Mouse (Mus musculus): ENCODE results near the gene Fbxo17. TPM values are rescaled to one million over a fixed set of nuclear protein-coding genes. Genes with fewer than 3 reads are reported as not detected.

The Fbxo17 gene
- polyA plus RNA-seq, 1 experiment from 2014 or later: 9.4 TPM

- peak overlapping the region; percentile 53 for H3K9ac ChIP-seq (ENCODE audit: low read depth, low read length)
- DNase-seq (ENCODE audit: low spot score) (no peak), ATAC-seq (ENCODE audit: low FRiP score) (peak; percentile 25)
- H3K27me3 ChIP-seq (ENCODE audit: control insufficient read depth, insufficient read depth, low read length): no peaks in the 10 kb centered on the region
- H3K36me3 ChIP-seq (ENCODE audit: control insufficient read depth, insufficient read depth, low read length): no peaks in the 10 kb centered on the region
- WGBS: 5% methylated on average over 14 of the region's 14 CpGs
- peak overlapping the region; percentile 63 for H3K4me2 ChIP-seq (replicated peaks; ENCODE audit: low read depth, low read length)
- peak overlapping the region; percentile 80 for H3K4me3 ChIP-seq (ENCODE audit: low read depth, low read length)
- no peak overlapping the region for H3K27ac ChIP-seq (ENCODE audit: low read depth, low read length)
- H3K9me3 ChIP-seq (ENCODE audit: control insufficient read depth, low read length): no peaks in the 10 kb centered on the region
- H3K4me1 ChIP-seq (replicated peaks; ENCODE audit: control insufficient read depth, insufficient read depth, low read length): no peaks in the 10 kb centered on the region
Measured at GRCm38 (mm10) chr7:28766910-28767309, 50.3 kb downstream of the Fbxo17 start.

- H3K9ac ChIP-seq (ENCODE audit: low read depth, low read length): peak within 1 kb of the TSS; percentile 66
- no peak for ATAC-seq (ENCODE audit: low FRiP score)
- H3K36me3 ChIP-seq (ENCODE audit: control insufficient read depth, insufficient read depth, low read length): no peaks in the 10 kb centered on the region
- H3K4me2 ChIP-seq (replicated peaks; ENCODE audit: low read depth, low read length): peak within 1 kb of the TSS; percentile 64
- peak within 1 kb of the TSS; percentile 80 for H3K4me3 ChIP-seq (ENCODE audit: low read depth, low read length)
- no peak within 1 kb of the TSS for H3K27ac ChIP-seq (ENCODE audit: low read depth, low read length)
- no peaks in the 10 kb centered on the region for H3K4me1 ChIP-seq (replicated peaks; ENCODE audit: control insufficient read depth, insufficient read depth, low read length)
- 69% methylated on average over 7 of the region's 7 CpGs for WGBS
- no peak for DNase-seq (ENCODE audit: low spot score)
- H3K9me3 ChIP-seq (ENCODE audit: control insufficient read depth, low read length): no peaks in the 10 kb centered on the region
- no peaks in the 10 kb centered on the region for H3K27me3 ChIP-seq (ENCODE audit: control insufficient read depth, insufficient read depth, low read length)
Measured at GRCm38 (mm10) chr7:28767462-28767965, 50.9 kb downstream of the Fbxo17 start, which contains the start of gene Nfkbib. Nfkbib (minus strand) TSS chr7:28767512.

- H3K36me3 ChIP-seq (ENCODE audit: control insufficient read depth, insufficient read depth, low read length): peaks cover 5% of the 10 kb centered on the region; the same call in 1 of the 2 replicates
- no peak overlapping the region for H3K9ac ChIP-seq (ENCODE audit: low read depth, low read length)
- H3K4me1 ChIP-seq (replicated peaks; ENCODE audit: control insufficient read depth, insufficient read depth, low read length): no peaks in the 10 kb centered on the region
- 90% methylated on average over 9 of the region's 9 CpGs for WGBS
- no peaks in the 10 kb centered on the region for H3K9me3 ChIP-seq (ENCODE audit: control insufficient read depth, low read length)
- no peak overlapping the region for H3K4me3 ChIP-seq (ENCODE audit: low read depth, low read length)
- no peaks in the 10 kb centered on the region for H3K27me3 ChIP-seq (ENCODE audit: control insufficient read depth, insufficient read depth, low read length)
- no peak overlapping the region for H3K4me2 ChIP-seq (replicated peaks; ENCODE audit: low read depth, low read length)
- no peak for ATAC-seq (ENCODE audit: low FRiP score)
- DNase-seq (ENCODE audit: low spot score): no peak
- no peak overlapping the region for H3K27ac ChIP-seq (ENCODE audit: low read depth, low read length)
Measured at GRCm38 (mm10) chr7:28769414-28769958, 52.9 kb downstream of the Fbxo17 start.

- no peak overlapping the region for H3K27ac ChIP-seq (ENCODE audit: low read depth, low read length)
- H3K9ac ChIP-seq (ENCODE audit: low read depth, low read length): no peak overlapping the region
- H3K36me3 ChIP-seq (ENCODE audit: control insufficient read depth, insufficient read depth, low read length): peaks cover 5% of the 10 kb centered on the region; the same call in 1 of the 2 replicates
- ATAC-seq (ENCODE audit: low FRiP score) (no peak), DNase-seq (ENCODE audit: low spot score) (no peak)
- H3K4me3 ChIP-seq (ENCODE audit: low read depth, low read length): no peak overlapping the region
- 96% methylated on average over 3 of the region's 3 CpGs for WGBS
- H3K9me3 ChIP-seq (ENCODE audit: control insufficient read depth, low read length): no peaks in the 10 kb centered on the region
- no peaks in the 10 kb centered on the region for H3K27me3 ChIP-seq (ENCODE audit: control insufficient read depth, insufficient read depth, low read length)
- H3K4me2 ChIP-seq (replicated peaks; ENCODE audit: low read depth, low read length): no peak overlapping the region
- H3K4me1 ChIP-seq (replicated peaks; ENCODE audit: control insufficient read depth, insufficient read depth, low read length): no peaks in the 10 kb centered on the region
Measured at GRCm38 (mm10) chr7:28770309-28770708, 53.7 kb downstream of the Fbxo17 start.

- 96% methylated on average over 11 of the region's 11 CpGs for WGBS
- H3K27me3 ChIP-seq (ENCODE audit: control insufficient read depth, insufficient read depth, low read length): no peaks in the 10 kb centered on the region
- ATAC-seq (ENCODE audit: low FRiP score) (no peak), DNase-seq (ENCODE audit: low spot score) (no peak)
- H3K9me3 ChIP-seq (ENCODE audit: control insufficient read depth, low read length): no peaks in the 10 kb centered on the region
- H3K4me3 ChIP-seq (ENCODE audit: low read depth, low read length): no peak overlapping the region
- no peak overlapping the region for H3K27ac ChIP-seq (ENCODE audit: low read depth, low read length)
- H3K4me1 ChIP-seq (replicated peaks; ENCODE audit: control insufficient read depth, insufficient read depth, low read length): no peaks in the 10 kb centered on the region
- no peak overlapping the region for H3K9ac ChIP-seq (ENCODE audit: low read depth, low read length)
- no peak overlapping the region for H3K4me2 ChIP-seq (replicated peaks; ENCODE audit: low read depth, low read length)
- peaks cover 5% of the 10 kb centered on the region; the same call in 1 of the 2 replicates for H3K36me3 ChIP-seq (ENCODE audit: control insufficient read depth, insufficient read depth, low read length)
Measured at GRCm38 (mm10) chr7:28771867-28772266, 55.3 kb downstream of the Fbxo17 start.

GRCm38 (mm10) chr7:28773163-28773562 lies 56.6 kb downstream of the Fbxo17 start:
- Histone ChIP-seq H3K4me3 (ENCODE audit: low read depth, low read length) (no peak overlapping the region), H3K4me2 (replicated peaks; ENCODE audit: low read depth, low read length) (no peak overlapping the region), H3K36me3 (ENCODE audit: control insufficient read depth, insufficient read depth, low read length) (peaks cover 5% of the 10 kb centered on the region; the same call in 1 of the 2 replicates), H3K27ac (ENCODE audit: low read depth, low read length) (0 out of 2 replicates have a peak overlapping the region, but pooled peaks have one; percentile 17), H3K27me3 (ENCODE audit: control insufficient read depth, insufficient read depth, low read length) (no peaks in the 10 kb centered on the region), H3K9ac (ENCODE audit: low read depth, low read length) (no peak overlapping the region), H3K4me1 (replicated peaks; ENCODE audit: control insufficient read depth, insufficient read depth, low read length) (no peaks in the 10 kb centered on the region), H3K9me3 (ENCODE audit: control insufficient read depth, low read length) (no peaks in the 10 kb centered on the region)
- no peak for ATAC-seq (ENCODE audit: low FRiP score)
- WGBS: 79% methylated on average over 3 of the region's 3 CpGs
- DNase-seq (ENCODE audit: low spot score): no peak

GRCm38 (mm10) chr7:28774164-28774563 lies 57.6 kb downstream of the Fbxo17 start:
- H3K9me3 ChIP-seq (ENCODE audit: control insufficient read depth, low read length): no peaks in the 10 kb centered on the region
- H3K4me3 ChIP-seq (ENCODE audit: low read depth, low read length): no peak overlapping the region
- DNase-seq (ENCODE audit: low spot score) (peak; percentile 33), ATAC-seq (ENCODE audit: low FRiP score) (no peak)
- no peaks in the 10 kb centered on the region for H3K27me3 ChIP-seq (ENCODE audit: control insufficient read depth, insufficient read depth, low read length)
- no peaks in the 10 kb centered on the region for H3K4me1 ChIP-seq (replicated peaks; ENCODE audit: control insufficient read depth, insufficient read depth, low read length)
- 0 out of 2 replicates have a peak overlapping the region, but pooled peaks have one; percentile 17 for H3K4me2 ChIP-seq (replicated peaks; ENCODE audit: low read depth, low read length)
- H3K27ac ChIP-seq (ENCODE audit: low read depth, low read length): peak overlapping the region; percentile 77
- WGBS: 58% methylated on average over 12 of the region's 12 CpGs
- peaks cover 5% of the 10 kb centered on the region; the same call in 1 of the 2 replicates for H3K36me3 ChIP-seq (ENCODE audit: control insufficient read depth, insufficient read depth, low read length)
- no peak overlapping the region for H3K9ac ChIP-seq (ENCODE audit: low read depth, low read length)

- no peaks in the 10 kb centered on the region for H3K9me3 ChIP-seq (ENCODE audit: control insufficient read depth, low read length)
Measured at GRCm38 (mm10) chr7:28775129-28775528, 58.5 kb downstream of the Fbxo17 start.

GRCm38 (mm10) chr7:28778825-28779224 lies 62.2 kb downstream of the Fbxo17 start:
- Histone ChIP-seq H3K4me3 (ENCODE audit: low read depth, low read length) (no peak overlapping the region), H3K27ac (ENCODE audit: low read depth, low read length) (no peak overlapping the region), H3K4me2 (replicated peaks; ENCODE audit: low read depth, low read length) (no peak overlapping the region), H3K36me3 (ENCODE audit: control insufficient read depth, insufficient read depth, low read length) (peaks cover 5% of the 10 kb centered on the region; the same call in 1 of the 2 replicates), H3K4me1 (replicated peaks; ENCODE audit: control insufficient read depth, insufficient read depth, low read length) (peaks cover 2% of the 10 kb centered on the region; the same call in 1 of the 2 replicates), H3K9ac (ENCODE audit: low read depth, low read length) (no peak overlapping the region), H3K27me3 (ENCODE audit: control insufficient read depth, insufficient read depth, low read length) (no peaks in the 10 kb centered on the region), H3K9me3 (ENCODE audit: control insufficient read depth, low read length) (no peaks in the 10 kb centered on the region)
- ATAC-seq (ENCODE audit: low FRiP score) (no peak), DNase-seq (ENCODE audit: low spot score) (no peak)
- WGBS: 82% methylated on average over 9 of the region's 9 CpGs

More at GRCm38 (mm10) chr7:28775129-28775528, 58.5 kb downstream of the Fbxo17 start:
- no peak overlapping the region for H3K4me2 ChIP-seq (replicated peaks; ENCODE audit: low read depth, low read length)
- ATAC-seq (ENCODE audit: low FRiP score) (no peak), DNase-seq (ENCODE audit: low spot score) (no peak)
- no peaks in the 10 kb centered on the region for H3K27me3 ChIP-seq (ENCODE audit: control insufficient read depth, insufficient read depth, low read length)
- H3K4me3 ChIP-seq (ENCODE audit: low read depth, low read length): no peak overlapping the region
- no peaks in the 10 kb centered on the region for H3K4me1 ChIP-seq (replicated peaks; ENCODE audit: control insufficient read depth, insufficient read depth, low read length)
- no peak overlapping the region for H3K27ac ChIP-seq (ENCODE audit: low read depth, low read length)
- 87% methylated on average over 7 of the region's 7 CpGs for WGBS
- H3K36me3 ChIP-seq (ENCODE audit: control insufficient read depth, insufficient read depth, low read length): peaks cover 5% of the 10 kb centered on the region; the same call in 1 of the 2 replicates
- H3K9ac ChIP-seq (ENCODE audit: low read depth, low read length): no peak overlapping the region
